Mouse (Mus musculus): ENCODE measurements at regions not wholly inside any gene's neighbourhood (a gene's known extent, or its start where the extent isn't known, plus 50 kb on each side); places are given as distances from the start of the nearest gene placed in this dataset.
A peak's percentile ranks its signal among the peaks of the same experiment; 100 is the strongest.
"Not testable (repeated sequence)": the region's sequence is repeated elsewhere in the genome, so short reads cannot be mapped to it uniquely, and the experiment has no call there.

DNA sequence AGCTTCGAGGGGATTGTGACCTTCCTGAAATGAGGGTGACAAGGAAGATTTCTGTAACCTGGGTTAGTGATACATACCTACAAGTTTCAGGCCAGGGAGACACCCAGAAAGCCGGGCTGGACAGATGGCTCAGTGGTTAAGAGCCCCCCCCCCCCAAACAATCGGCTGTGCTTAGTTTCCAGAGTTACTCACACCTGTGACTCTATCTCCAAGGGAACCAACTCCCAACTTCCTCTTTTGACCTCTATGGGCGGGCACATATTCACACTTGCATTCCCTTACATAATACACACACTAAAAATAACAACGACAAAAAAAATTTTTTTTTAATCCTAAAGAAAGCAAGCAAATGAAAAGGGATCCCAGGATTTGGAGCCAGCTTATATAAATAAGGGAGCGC lies 283.0 kb upstream of the Arglu1 start:
- Histone ChIP-seq H3K9ac (no peak overlapping the region), H3K4me1 (replicated peaks) (peaks cover 20% of the 10 kb centered on the region), H3K9me3 (replicated peaks) (no peaks in the 10 kb centered on the region), H3K27ac (no peak overlapping the region), H3K36me3 (no peaks in the 10 kb centered on the region), H3K27me3 (no peaks in the 10 kb centered on the region), H3K4me3 (no peak overlapping the region), H3K4me2 (peak overlapping the region; percentile 32; the same call in 1 of the 2 replicates)
- 41% methylated on average over 6 of the region's 6 CpGs for WGBS
- no peak for ATAC-seq (replicated peaks; ENCODE audit: insufficient number of reproducible peaks, insufficient read depth, low FRiP score, low read depth)

GRCm38 (mm10) chr8:8970776-8971175 lies 280.5 kb upstream of the Arglu1 start:
- Histone ChIP-seq H3K4me2 (no peak overlapping the region), H3K27me3 (no peaks in the 10 kb centered on the region), H3K27ac (no peak overlapping the region), H3K36me3 (no peaks in the 10 kb centered on the region), H3K4me3 (no peak overlapping the region), H3K9me3 (replicated peaks) (no peaks in the 10 kb centered on the region), H3K4me1 (replicated peaks) (peaks cover 20% of the 10 kb centered on the region), H3K9ac (no peak overlapping the region)
- no peak for ATAC-seq (replicated peaks; ENCODE audit: insufficient number of reproducible peaks, insufficient read depth, low FRiP score, low read depth)
- 78% methylated on average over 5 of the region's 5 CpGs for WGBS

GRCm38 (mm10) chr8:8970346-8970745 lies 280.0 kb upstream of the Arglu1 start:
- H3K27ac ChIP-seq = no peak overlapping the region
- H3K9me3 ChIP-seq (replicated peaks) = no peaks in the 10 kb centered on the region
- no peak overlapping the region for H3K4me2 ChIP-seq
- no peak overlapping the region for H3K4me3 ChIP-seq
- 71% methylated on average over 5 of the region's 5 CpGs for WGBS
- ATAC-seq (replicated peaks; ENCODE audit: insufficient number of reproducible peaks, insufficient read depth, low FRiP score, low read depth) = no peak
- no peak overlapping the region for H3K9ac ChIP-seq
- H3K4me1 ChIP-seq (replicated peaks) = peaks cover 20% of the 10 kb centered on the region
- no peaks in the 10 kb centered on the region for H3K36me3 ChIP-seq
- no peaks in the 10 kb centered on the region for H3K27me3 ChIP-seq

GRCm38 (mm10) chr8:8969112-8969950 lies 279.0 kb upstream of the Arglu1 start:
- ATAC-seq (replicated peaks; ENCODE audit: insufficient number of reproducible peaks, insufficient read depth, low FRiP score, low read depth) = no peak
- Histone ChIP-seq H3K9me3 (replicated peaks) (no peaks in the 10 kb centered on the region), H3K4me1 (replicated peaks) (peaks cover 16% of the 10 kb centered on the region), H3K4me3 (no peak overlapping the region), H3K36me3 (no peaks in the 10 kb centered on the region), H3K9ac (no peak overlapping the region), H3K4me2 (no peak overlapping the region), H3K27me3 (no peaks in the 10 kb centered on the region), H3K27ac (no peak overlapping the region)
- 73% methylated on average over 21 of the region's 21 CpGs for WGBS

GRCm38 (mm10) chr8:8966658-8967048 lies 276.3 kb upstream of the Arglu1 start:
- Histone ChIP-seq H3K9me3 (replicated peaks) (no peaks in the 10 kb centered on the region), H3K27me3 (no peaks in the 10 kb centered on the region), H3K4me1 (replicated peaks) (peaks cover 8% of the 10 kb centered on the region), H3K4me3 (no peak overlapping the region), H3K4me2 (no peak overlapping the region), H3K27ac (no peak overlapping the region), H3K9ac (no peak overlapping the region), H3K36me3 (no peaks in the 10 kb centered on the region)
- WGBS = 82% methylated on average over 1 of the region's 1 CpGs
- ATAC-seq (replicated peaks; ENCODE audit: insufficient number of reproducible peaks, insufficient read depth, low FRiP score, low read depth) = no peak

- Histone ChIP-seq H3K4me3 (no peak overlapping the region), H3K9ac (no peak overlapping the region), H3K4me2 (no peak overlapping the region), H3K9me3 (replicated peaks) (no peaks in the 10 kb centered on the region), H3K27me3 (no peaks in the 10 kb centered on the region), H3K4me1 (replicated peaks) (peaks cover 8% of the 10 kb centered on the region), H3K27ac (no peak overlapping the region), H3K36me3 (no peaks in the 10 kb centered on the region)
- no peak for ATAC-seq (replicated peaks; ENCODE audit: insufficient number of reproducible peaks, insufficient read depth, low FRiP score, low read depth)
- 32% methylated on average over 10 of the region's 10 CpGs for WGBS
These were observed 275.8 kb upstream of the Arglu1 start for GRCm38 (mm10) chr8:8965983-8966657.

- Histone ChIP-seq H3K27ac (no peak overlapping the region), H3K9me3 (replicated peaks) (no peaks in the 10 kb centered on the region), H3K4me2 (no peak overlapping the region), H3K4me3 (no peak overlapping the region), H3K9ac (no peak overlapping the region), H3K4me1 (replicated peaks) (peaks cover 5% of the 10 kb centered on the region), H3K27me3 (no peaks in the 10 kb centered on the region), H3K36me3 (no peaks in the 10 kb centered on the region)
- 64% methylated on average over 3 of the region's 3 CpGs for WGBS
- no peak for ATAC-seq (replicated peaks; ENCODE audit: insufficient number of reproducible peaks, insufficient read depth, low FRiP score, low read depth)
These were observed 269.9 kb upstream of the Arglu1 start for GRCm38 (mm10) chr8:8960221-8960620.

DNA sequence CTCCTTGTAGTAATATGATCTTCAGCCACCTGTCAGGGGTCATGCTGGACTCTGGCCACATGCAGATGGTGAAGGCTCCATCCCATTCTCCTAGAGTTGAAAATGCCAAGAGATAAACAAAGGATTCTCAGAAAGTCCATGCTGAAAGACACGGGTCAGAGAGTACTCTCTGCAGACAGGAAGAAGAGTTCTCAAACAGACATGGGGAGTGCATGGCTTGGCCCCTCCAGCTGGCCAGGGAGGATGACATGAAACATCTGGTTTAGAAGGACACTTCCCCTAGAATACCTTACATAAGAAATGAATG lies 269.4 kb upstream of the Arglu1 start:
- no peak for ATAC-seq (replicated peaks; ENCODE audit: insufficient number of reproducible peaks, insufficient read depth, low FRiP score, low read depth)

DNA sequence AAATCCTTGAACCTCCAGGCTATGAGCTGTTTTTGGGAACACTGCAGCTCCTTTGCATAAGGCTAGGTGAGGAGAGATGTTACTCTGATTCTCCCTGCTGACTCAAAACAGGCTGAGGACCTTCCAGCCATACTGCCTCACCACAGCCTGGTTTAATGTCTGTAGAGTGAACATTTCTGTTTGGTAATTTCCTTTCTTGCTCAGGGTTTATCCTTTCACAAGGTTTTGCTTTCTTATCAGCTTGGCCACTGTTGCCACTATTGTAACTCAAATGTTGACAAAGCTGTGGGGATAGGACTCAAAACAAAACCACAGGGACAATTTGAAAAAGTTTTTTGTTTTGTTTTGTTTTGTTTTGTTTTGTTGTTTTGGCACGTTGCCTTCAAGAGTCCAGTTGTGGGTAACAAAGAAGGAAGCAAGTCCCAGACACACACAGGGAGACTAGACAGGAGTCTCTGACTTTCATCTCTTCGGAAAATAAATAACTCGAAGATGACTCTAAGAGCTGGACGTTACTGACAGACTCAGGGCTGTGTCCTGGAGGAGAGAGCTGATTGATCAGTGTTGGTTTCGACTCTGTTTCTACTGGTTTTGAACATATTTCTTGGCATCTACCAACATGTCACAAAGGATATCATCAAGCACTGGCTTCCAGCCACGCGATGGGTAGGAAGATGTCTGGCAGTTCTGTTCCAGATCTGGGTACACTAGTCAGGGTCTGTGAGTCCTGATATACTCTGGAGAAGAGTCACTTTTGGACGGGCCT lies 268.9 kb upstream of the Arglu1 start:
- Histone ChIP-seq H3K4me1 (replicated peaks) (peaks cover 5% of the 10 kb centered on the region), H3K9me3 (replicated peaks) (no peaks in the 10 kb centered on the region), H3K27ac (no peak overlapping the region), H3K9ac (no peak overlapping the region), H3K4me3 (no peak overlapping the region), H3K36me3 (no peaks in the 10 kb centered on the region), H3K4me2 (no peak overlapping the region), H3K27me3 (no peaks in the 10 kb centered on the region)
- 55% methylated on average over 8 of the region's 8 CpGs for WGBS
- no peak for ATAC-seq (replicated peaks; ENCODE audit: insufficient number of reproducible peaks, insufficient read depth, low FRiP score, low read depth)

More for the DNA sequence above, 269.4 kb upstream of the Arglu1 start:
- Histone ChIP-seq H3K4me1 (replicated peaks) (peaks cover 5% of the 10 kb centered on the region), H3K9me3 (replicated peaks) (no peaks in the 10 kb centered on the region), H3K27ac (no peak overlapping the region), H3K27me3 (no peaks in the 10 kb centered on the region), H3K4me3 (no peak overlapping the region), H3K36me3 (no peaks in the 10 kb centered on the region), H3K4me2 (no peak overlapping the region), H3K9ac (no peak overlapping the region)
- 26% methylated on average over 1 of the region's 1 CpGs for WGBS

GRCm38 (mm10) chr8:8958140-8958539 lies 267.8 kb upstream of the Arglu1 start:
- not testable (repeated sequence) for ATAC-seq (replicated peaks; ENCODE audit: insufficient number of reproducible peaks, insufficient read depth, low FRiP score, low read depth)

DNA sequence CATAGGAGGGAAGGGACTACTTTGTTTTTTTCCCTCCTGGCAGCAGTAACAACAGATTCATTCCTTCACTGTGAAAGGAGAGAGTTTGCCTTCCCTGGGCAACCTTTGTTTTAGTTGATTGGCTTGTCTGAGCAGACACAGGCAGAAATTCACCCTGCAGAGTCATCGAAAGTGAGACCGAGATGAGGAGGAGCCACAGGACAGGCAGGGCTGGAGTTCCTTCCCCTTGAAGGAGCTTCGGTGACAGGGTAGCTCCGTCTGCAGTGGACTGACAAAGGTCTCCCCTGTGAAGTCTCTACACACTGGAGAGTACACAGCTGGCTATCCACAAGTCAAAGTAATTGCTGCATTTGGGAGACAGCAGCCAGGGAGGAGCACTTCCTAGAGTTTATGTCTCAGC lies 261.9 kb upstream of the Arglu1 start:
- H3K9ac ChIP-seq = no peak overlapping the region
- no peak overlapping the region for H3K4me3 ChIP-seq
- H3K4me1 ChIP-seq (replicated peaks) = peaks cover 10% of the 10 kb centered on the region; the same call in 1 of the 2 replicates
- no peak overlapping the region for H3K27ac ChIP-seq
- no peaks in the 10 kb centered on the region for H3K27me3 ChIP-seq
- no peaks in the 10 kb centered on the region for H3K36me3 ChIP-seq
- no peak for ATAC-seq (replicated peaks; ENCODE audit: insufficient number of reproducible peaks, insufficient read depth, low FRiP score, low read depth)
- H3K9me3 ChIP-seq (replicated peaks) = no peaks in the 10 kb centered on the region
- 29% methylated on average over 4 of the region's 4 CpGs for WGBS
- H3K4me2 ChIP-seq = no peak overlapping the region

More at GRCm38 (mm10) chr8:8958140-8958539, 267.8 kb upstream of the Arglu1 start:
- H3K4me1 ChIP-seq (replicated peaks); H3K9ac ChIP-seq; H3K36me3 ChIP-seq; H3K9me3 ChIP-seq (replicated peaks); H3K4me3 ChIP-seq; H3K27me3 ChIP-seq; H3K4me2 ChIP-seq; H3K27ac ChIP-seq: not testable (repeated sequence)
- 77% methylated on average over 8 of the region's 8 CpGs for WGBS
